Mouse (Mus musculus): ENCODE measurements around the gene Ctsh. TPM values are rescaled to one million over a fixed set of nuclear protein-coding genes. Genes with fewer than 3 reads are reported as not detected.
"Not testable (repeated sequence)": the region's sequence is repeated elsewhere in the genome, so short reads cannot be mapped to it uniquely, and the experiment has no call there.

The Ctsh gene
- polyA plus RNA-seq, 1 experiment from 2014 or later, result 12.1 TPM

GRCm38 (mm10) chr9:90038535-90038934, 15.4 kb upstream of the Ctsh start:
- DNase-seq (ENCODE audit: low spot score), result no peak

GRCm38 (mm10) chr9:90040916-90041315, 13.0 kb upstream of the Ctsh start:
- H3K4me3 ChIP-seq, result no peak overlapping the region
- H3K27ac ChIP-seq, result no peak overlapping the region
- H3K4me1 ChIP-seq, result no peaks in the 10 kb centered on the region
- H3K27me3 ChIP-seq (ENCODE audit: low read depth, poor library complexity, severe bottlenecking), result no peaks in the 10 kb centered on the region
- no peaks in the 10 kb centered on the region for H3K9me3 ChIP-seq (replicated peaks)
- no peak for DNase-seq (ENCODE audit: low spot score)
- H3K36me3 ChIP-seq, result no peaks in the 10 kb centered on the region
- WGBS, result 91% methylated on average over 2 of the region's 2 CpGs

More at GRCm38 (mm10) chr9:90038535-90038934, 15.4 kb upstream of the Ctsh start:
- H3K4me3 ChIP-seq, result no peak overlapping the region
- no peaks in the 10 kb centered on the region for H3K27me3 ChIP-seq (ENCODE audit: low read depth, poor library complexity, severe bottlenecking)
- H3K4me1 ChIP-seq, result no peaks in the 10 kb centered on the region
- no peaks in the 10 kb centered on the region for H3K9me3 ChIP-seq (replicated peaks)
- no peaks in the 10 kb centered on the region for H3K36me3 ChIP-seq
- 84% methylated on average over 4 of the region's 4 CpGs for WGBS
- no peak overlapping the region for H3K27ac ChIP-seq

- Histone ChIP-seq H3K9me3 (replicated peaks) (no peaks in the 10 kb centered on the region), H3K4me1 (no peaks in the 10 kb centered on the region), H3K27me3 (ENCODE audit: low read depth, poor library complexity, severe bottlenecking) (no peaks in the 10 kb centered on the region), H3K36me3 (no peaks in the 10 kb centered on the region), H3K4me3 (no peak overlapping the region), H3K27ac (no peak overlapping the region)
- 95% methylated on average over 3 of the region's 3 CpGs for WGBS
- no peak for DNase-seq (ENCODE audit: low spot score)
These were observed 12.4 kb upstream of the Ctsh start for GRCm38 (mm10) chr9:90041556-90041955.

GRCm38 (mm10) chr9:90042906-90043305, 11.0 kb upstream of the Ctsh start:
- not testable (repeated sequence) for H3K27me3 ChIP-seq (ENCODE audit: low read depth, poor library complexity, severe bottlenecking); H3K36me3 ChIP-seq; H3K4me3 ChIP-seq; H3K4me1 ChIP-seq; H3K27ac ChIP-seq; DNase-seq (ENCODE audit: low spot score); H3K9me3 ChIP-seq (replicated peaks)
- WGBS, result 91% methylated on average over 8 of the region's 8 CpGs

GRCm38 (mm10) chr9:90045191-90045590, 8.8 kb upstream of the Ctsh start:
- H3K36me3 ChIP-seq, result no peaks in the 10 kb centered on the region
- H3K27me3 ChIP-seq (ENCODE audit: low read depth, poor library complexity, severe bottlenecking), result no peaks in the 10 kb centered on the region
- no peaks in the 10 kb centered on the region for H3K9me3 ChIP-seq (replicated peaks)
- H3K4me1 ChIP-seq, result peaks cover 13% of the 10 kb centered on the region
- DNase-seq (ENCODE audit: low spot score), result no peak
- WGBS, result 87% methylated on average over 7 of the region's 7 CpGs
- H3K27ac ChIP-seq, result no peak overlapping the region
- H3K4me3 ChIP-seq, result no peak overlapping the region

- Histone ChIP-seq H3K27me3 (ENCODE audit: low read depth, poor library complexity, severe bottlenecking) (no peaks in the 10 kb centered on the region), H3K27ac (no peak overlapping the region), H3K36me3 (no peaks in the 10 kb centered on the region), H3K4me3 (no peak overlapping the region), H3K4me1 (peaks cover 13% of the 10 kb centered on the region), H3K9me3 (replicated peaks) (no peaks in the 10 kb centered on the region)
- WGBS, result 57% methylated on average over 5 of the region's 5 CpGs
- DNase-seq (ENCODE audit: low spot score), result no peak
These were observed 5.9 kb upstream of the Ctsh start for GRCm38 (mm10) chr9:90047937-90048627.

- H3K27me3 ChIP-seq (ENCODE audit: low read depth, poor library complexity, severe bottlenecking), result peaks cover 5% of the 10 kb centered on the region
- no peaks in the 10 kb centered on the region for H3K9me3 ChIP-seq (replicated peaks)
- DNase-seq (ENCODE audit: low spot score), result peak; percentile 74
- peak overlapping the region; percentile 77 for H3K27ac ChIP-seq
- under 1% methylated on average over 37 of the region's 37 CpGs for WGBS
- peaks cover 9% of the 10 kb centered on the region for H3K4me1 ChIP-seq
- no peaks in the 10 kb centered on the region for H3K36me3 ChIP-seq
- peak overlapping the region; percentile 64 for H3K4me3 ChIP-seq
These were observed 606 bp downstream of the Ctsh start for GRCm38 (mm10) chr9:90054371-90055145.

GRCm38 (mm10) chr9:90055409-90055808, 1.5 kb downstream of the Ctsh start:
- 59% methylated on average over 5 of the region's 5 CpGs for WGBS
- H3K36me3 ChIP-seq, result no peaks in the 10 kb centered on the region
- no peaks in the 10 kb centered on the region for H3K9me3 ChIP-seq (replicated peaks)
- no peak for DNase-seq (ENCODE audit: low spot score)
- H3K27ac ChIP-seq, result no peak overlapping the region
- H3K27me3 ChIP-seq (ENCODE audit: low read depth, poor library complexity, severe bottlenecking), result peaks cover 5% of the 10 kb centered on the region
- H3K4me3 ChIP-seq, result peak overlapping the region; percentile 64
- H3K4me1 ChIP-seq, result peaks cover 9% of the 10 kb centered on the region

- Histone ChIP-seq H3K27ac (no peak overlapping the region), H3K27me3 (ENCODE audit: low read depth, poor library complexity, severe bottlenecking) (peaks cover 5% of the 10 kb centered on the region), H3K4me1 (peaks cover 9% of the 10 kb centered on the region), H3K36me3 (no peaks in the 10 kb centered on the region), H3K9me3 (replicated peaks) (no peaks in the 10 kb centered on the region), H3K4me3 (no peak overlapping the region)
- 66% methylated on average over 3 of the region's 3 CpGs for WGBS
- DNase-seq (ENCODE audit: low spot score), result no peak
These were observed 2.0 kb downstream of the Ctsh start for GRCm38 (mm10) chr9:90055911-90056310.

- 89% methylated on average over 2 of the region's 2 CpGs for WGBS
- H3K9me3 ChIP-seq (replicated peaks), result no peaks in the 10 kb centered on the region
- peaks cover 5% of the 10 kb centered on the region for H3K27me3 ChIP-seq (ENCODE audit: low read depth, poor library complexity, severe bottlenecking)
- DNase-seq (ENCODE audit: low spot score), result no peak
- no peak overlapping the region for H3K4me3 ChIP-seq
- peaks cover 9% of the 10 kb centered on the region for H3K4me1 ChIP-seq
- H3K27ac ChIP-seq, result no peak overlapping the region
- H3K36me3 ChIP-seq, result no peaks in the 10 kb centered on the region
These were observed 2.8 kb downstream of the Ctsh start for GRCm38 (mm10) chr9:90056716-90057115.

- Histone ChIP-seq H3K4me3 (no peak overlapping the region), H3K36me3 (no peaks in the 10 kb centered on the region), H3K4me1 (no peaks in the 10 kb centered on the region), H3K9me3 (replicated peaks) (no peaks in the 10 kb centered on the region), H3K27me3 (ENCODE audit: low read depth, poor library complexity, severe bottlenecking) (peaks cover 5% of the 10 kb centered on the region), H3K27ac (no peak overlapping the region)
- DNase-seq (ENCODE audit: low spot score), result no peak
- 89% methylated on average over 9 of the region's 9 CpGs for WGBS
These were observed 6.0 kb downstream of the Ctsh start for GRCm38 (mm10) chr9:90059828-90060573.

GRCm38 (mm10) chr9:90060574-90060875, 6.6 kb downstream of the Ctsh start:
- Histone ChIP-seq H3K36me3 (no peaks in the 10 kb centered on the region), H3K27ac (no peak overlapping the region), H3K27me3 (ENCODE audit: low read depth, poor library complexity, severe bottlenecking) (peaks cover 5% of the 10 kb centered on the region), H3K4me3 (no peak overlapping the region), H3K4me1 (no peaks in the 10 kb centered on the region), H3K9me3 (replicated peaks) (no peaks in the 10 kb centered on the region)
- WGBS, result 95% methylated on average over 2 of the region's 2 CpGs
- no peak for DNase-seq (ENCODE audit: low spot score)

GRCm38 (mm10) chr9:90060932-90061331, 7.0 kb downstream of the Ctsh start:
- not testable (repeated sequence) for H3K9me3 ChIP-seq (replicated peaks); H3K4me1 ChIP-seq; DNase-seq (ENCODE audit: low spot score); H3K36me3 ChIP-seq; H3K27ac ChIP-seq; H3K4me3 ChIP-seq; H3K27me3 ChIP-seq (ENCODE audit: low read depth, poor library complexity, severe bottlenecking)
- WGBS, result 91% methylated on average over 5 of the region's 5 CpGs

All from limb, embryonic 10.5 days (tissue).